ENCODE assay signal across 12 mouse cellular contexts in genomic region chr4:137661547-137661946, GRCm38 (mm10). TPM values are rescaled to one million over a fixed set of nuclear protein-coding genes. Genes with fewer than 3 reads are reported as not detected.
A peak's percentile ranks its signal among the peaks of the same experiment; 100 is the strongest.
DNase-seq lines count a peak whose midpoint lies in the region; ATAC-seq lines count a peak whose summit lies in the region.
"Had no signal": no experiment of that assay in that cellular context is flagged by ENCODE, and none has a peak within 500 bp of the region (broad histone marks: within the 10 kb centered on the region; RNA-seq: fewer than 3 reads in every experiment).

No protein-coding gene starts in this region.

- H3K27me3 ChIP-seq in limb, embryonic 15.5 days = peaks cover 35% of the 10 kb centered on the region
- peaks cover 39% of the 10 kb centered on the region for H3K27me3 ChIP-seq in limb, embryonic 10.5 days (ENCODE audit: low read depth, poor library complexity, severe bottlenecking)
- H3K27me3 ChIP-seq in forebrain, embryonic 15.5 days = 0 out of 2 replicates have a peak, but pooled peaks cover 3% of the 10 kb centered on the region
- peaks cover 34% of the 10 kb centered on the region for H3K27me3 ChIP-seq in kidney, embryonic 15.5 days
- H3K27me3 ChIP-seq: embryonic facial prominence, embryonic 15.5 days had no signal

- no peak overlapping the region for H3K9ac ChIP-seq in limb, embryonic 15.5 days
- H3K9ac ChIP-seq in forebrain, embryonic 15.5 days (replicated peaks) = no peak overlapping the region
- H3K9ac ChIP-seq in kidney, embryonic 15.5 days = no peak overlapping the region
- H3K9ac ChIP-seq: embryonic facial prominence, embryonic 15.5 days had no signal

- no peak overlapping the region for H3K4me2 ChIP-seq in limb, embryonic 15.5 days
- H3K4me2 ChIP-seq in forebrain, embryonic 15.5 days (replicated peaks) = no peak overlapping the region
- no peak overlapping the region for H3K4me2 ChIP-seq in kidney, embryonic 15.5 days
- H3K4me2 ChIP-seq: embryonic facial prominence, embryonic 15.5 days had no signal

- H3K4me3 ChIP-seq in limb, embryonic 15.5 days = no peak overlapping the region
- no peak overlapping the region for H3K4me3 ChIP-seq in limb, embryonic 10.5 days
- H3K4me3 ChIP-seq in forebrain, embryonic 15.5 days = no peak overlapping the region
- H3K4me3 ChIP-seq in kidney, embryonic 15.5 days (replicated peaks) = no peak overlapping the region
- H3K4me3 ChIP-seq: embryonic facial prominence, embryonic 15.5 days had no signal

- no peak for DNase-seq in limb, embryonic 10.5 days (ENCODE audit: low spot score)
- peak; percentile 95 for DNase-seq in retina, postnatal 1 day
- no peak for DNase-seq in right cerebral cortex, adult 18-20 months
- DNase-seq in right cerebral cortex, postnatal 25 days = no peak
- no peak for DNase-seq in urinary bladder, postnatal 10 days (ENCODE audit: low spot score)
- DNase-seq: gastrocnemius, postnatal 36 days; heart, postnatal 10 days had no signal

- H3K36me3 ChIP-seq in limb, embryonic 15.5 days = peaks cover 17% of the 10 kb centered on the region
- peaks cover 22% of the 10 kb centered on the region for H3K36me3 ChIP-seq in limb, embryonic 10.5 days
- peaks cover 10% of the 10 kb centered on the region for H3K36me3 ChIP-seq in forebrain, embryonic 15.5 days
- H3K36me3 ChIP-seq in kidney, embryonic 15.5 days = peaks cover 16% of the 10 kb centered on the region

- WGBS in limb, embryonic 15.5 days = 75% methylated on average over 6 of the region's 6 CpGs
- 87% methylated on average over 6 of the region's 6 CpGs for WGBS in limb, embryonic 10.5 days
- 19% methylated on average over 6 of the region's 6 CpGs for WGBS in forebrain, embryonic 15.5 days
- WGBS in kidney, embryonic 15.5 days = 70% methylated on average over 6 of the region's 6 CpGs

- peak overlapping the region; percentile 54; the same call in 1 of the 2 replicates for H3K27ac ChIP-seq in limb, embryonic 15.5 days
- H3K27ac ChIP-seq in limb, embryonic 10.5 days = no peak overlapping the region
- peak overlapping the region; percentile 58 for H3K27ac ChIP-seq in forebrain, embryonic 15.5 days (replicated peaks)
- H3K27ac ChIP-seq in kidney, embryonic 15.5 days = peak overlapping the region; percentile 75
- H3K27ac ChIP-seq: macrophage had no signal

- H3K4me1 ChIP-seq in limb, embryonic 15.5 days = peaks cover 18% of the 10 kb centered on the region
- peaks cover 17% of the 10 kb centered on the region for H3K4me1 ChIP-seq in limb, embryonic 10.5 days
- peaks cover 41% of the 10 kb centered on the region for H3K4me1 ChIP-seq in forebrain, embryonic 15.5 days
- peaks cover 31% of the 10 kb centered on the region for H3K4me1 ChIP-seq in kidney, embryonic 15.5 days

- no peak for ATAC-seq in limb, embryonic 15.5 days (ENCODE audit: insufficient number of reproducible peaks, low FRiP score, low TSS enrichment, low read depth)
- ATAC-seq in forebrain, embryonic 15.5 days (replicated peaks) = no peak
- no peak; the same call in 1 of the 2 replicates for ATAC-seq in kidney, embryonic 15.5 days (replicated peaks; ENCODE audit: low FRiP score)

- H3K9me3 ChIP-seq in limb, embryonic 15.5 days = no peaks in the 10 kb centered on the region
- no peaks in the 10 kb centered on the region for H3K9me3 ChIP-seq in limb, embryonic 10.5 days (replicated peaks)
- no peaks in the 10 kb centered on the region for H3K9me3 ChIP-seq in forebrain, embryonic 15.5 days
- H3K9me3 ChIP-seq in kidney, embryonic 15.5 days (replicated peaks) = no peaks in the 10 kb centered on the region
- H3K9me3 ChIP-seq: embryonic facial prominence, embryonic 15.5 days had no signal

RNA-seq across cellular contexts. Expression of gene Rap1gap, which starts 3.0 kb away (rescaled TPM):
- 7.7 TPM in 2 replicates for polyA plus RNA-seq in limb, embryonic 15.5 days (2015; fragmentation: Nextera tagmentation; extraction: Ambion mirVana)
- polyA plus RNA-seq in limb, embryonic 10.5 days (2016; fragmentation: Nextera tagmentation; extraction: Ambion mirVana) = 2.8 and 4.2 TPM in 2 replicates
- polyA plus RNA-seq in forebrain, embryonic 15.5 days (2015; fragmentation: Nextera tagmentation; extraction: Ambion mirVana) = 31.2 and 40.4 TPM in 2 replicates
- 12.5 and 14.4 TPM in 2 replicates for polyA plus RNA-seq in kidney, embryonic 15.5 days (2015; fragmentation: Nextera tagmentation; extraction: Ambion mirVana)
